Mouse (Mus musculus): ENCODE data around the gene Lrrc8c. TPM values are rescaled to one million over a fixed set of nuclear protein-coding genes. Genes with fewer than 3 reads are reported as not detected.

Lrrc8c gene
- total and polyA plus RNA-seq, 3 experiments, result 33.0 to 46.0 TPM; not detected in 1

GRCm38 (mm10) chr5:105569168-105569567, 50.0 kb downstream of the Lrrc8c start:
- H3K27ac ChIP-seq (ENCODE audit: control insufficient read depth, low read depth, low read length), result no peak overlapping the region
- no peak for DNase-seq (ENCODE audit: low read depth, low spot score)
- peaks cover 3% of the 10 kb centered on the region; the same call in 1 of the 2 replicates for H3K79me2 ChIP-seq (ENCODE audit: control insufficient read depth, insufficient read depth, low read length, poor library complexity)
- H3K4me1 ChIP-seq (ENCODE audit: control insufficient read depth in 1 of 2, insufficient read depth in 2 of 2, low read length in 2 of 2), result peaks cover 28 to 37% of the 10 kb centered on the region in 2 experiments
- no peak overlapping the region for H3K4me3 ChIP-seq (ENCODE audit: control insufficient read depth in 1 of 2, insufficient read depth in 1 of 2, low read depth in 2 of 2, low read length in 2 of 2)
- H3K9ac ChIP-seq (ENCODE audit: control insufficient read depth, low read depth, low read length, poor library complexity, severe bottlenecking), result no peak overlapping the region
- TF ChIP-seq ELF1 (IDR thresholded peaks at IDR 0.05; ENCODE audit: low read depth, low read length) (no peak), ZC3H11A (IDR thresholded peaks at IDR 0.05; ENCODE audit: low read depth, low read length) (no peak), SIN3A (IDR thresholded peaks at IDR 0.05; ENCODE audit: low read length) (no peak), TBP (IDR thresholded peaks at IDR 0.05; ENCODE audit: low read depth, low read length) (no peak), MAX (IDR thresholded peaks at IDR 0.05; ENCODE audit: low read length) (no peak), USF1 (IDR thresholded peaks at IDR 0.05; ENCODE audit: low read depth, low read length) (no peak), E2F4 (IDR thresholded peaks at IDR 0.05; ENCODE audit: borderline replicate concordance, low read depth, low read length) (no peak), JUND (IDR thresholded peaks at IDR 0.05; ENCODE audit: low read depth, low read length) (no peak), TAL1 (IDR thresholded peaks at IDR 0.05; ENCODE audit: low read length) (no peak), RAD21 (IDR thresholded peaks at IDR 0.05; ENCODE audit: low read depth, low read length) (no peak), GABPA (IDR thresholded peaks at IDR 0.05; ENCODE audit: low read depth, low read length) (no peak), CHD2 (IDR thresholded peaks at IDR 0.05; ENCODE audit: low read length) (no peak), MAFK (IDR thresholded peaks at IDR 0.05; ENCODE audit: borderline replicate concordance, low read depth, low read length) (no peak), HCFC1 (IDR thresholded peaks at IDR 0.05; ENCODE audit: low read depth, low read length) (no peak), POLR2A (IDR thresholded peaks at IDR 0.05; ENCODE audit: control insufficient read depth in 1 of 2, insufficient read depth in 1 of 2, low read depth in 1 of 2, low read length in 2 of 2, poor library complexity in 1 of 2) (no peak), UBTF (IDR thresholded peaks at IDR 0.05; ENCODE audit: borderline replicate concordance, insufficient read depth, low read depth, low read length) (no peak), MXI1 (IDR thresholded peaks at IDR 0.05; ENCODE audit: low read depth, low read length) (no peak)
- H3K36me3 ChIP-seq (ENCODE audit: control insufficient read depth in 1 of 2, insufficient read depth in 2 of 2, low read length in 2 of 2), result peaks cover 7 to 39% of the 10 kb centered on the region in 2 experiments
- H3K9me3 ChIP-seq (replicated peaks; ENCODE audit: insufficient read depth, low read length), result no peaks in the 10 kb centered on the region
- H3K27me3 ChIP-seq (ENCODE audit: control insufficient read depth in 1 of 2, insufficient read depth in 2 of 2, low read length in 2 of 2), result no peaks in the 10 kb centered on the region

- H3K27me3 ChIP-seq (ENCODE audit: control insufficient read depth in 1 of 2, insufficient read depth in 2 of 2, low read length in 2 of 2), result no peaks in the 10 kb centered on the region
- TF ChIP-seq HCFC1 (IDR thresholded peaks at IDR 0.05; ENCODE audit: low read depth, low read length), result no peak
- TF ChIP-seq CHD1 (IDR thresholded peaks at IDR 0.05; ENCODE audit: low read depth, low read length), result no peak
- no peak for TF ChIP-seq TCF12 (IDR thresholded peaks at IDR 0.05; ENCODE audit: low read depth, low read length)
- no peak for TF ChIP-seq USF1 (IDR thresholded peaks at IDR 0.05; ENCODE audit: low read depth, low read length)
- TF ChIP-seq POLR2AphosphoS2 (IDR thresholded peaks at IDR 0.05; ENCODE audit: low read length), result no peak
- no peak for TF ChIP-seq GABPA (IDR thresholded peaks at IDR 0.05; ENCODE audit: low read depth, low read length)
- TF ChIP-seq ZNF384 (IDR thresholded peaks at IDR 0.05; ENCODE audit: low read depth, low read length), result no peak
- no peak for TF ChIP-seq ZMIZ1 (IDR thresholded peaks at IDR 0.05; ENCODE audit: low read depth, low read length)
- no peak overlapping the region for H3K27ac ChIP-seq (ENCODE audit: control insufficient read depth, low read depth, low read length)
- H3K9me3 ChIP-seq (replicated peaks; ENCODE audit: insufficient read depth, low read length), result no peaks in the 10 kb centered on the region
- H3K79me2 ChIP-seq (ENCODE audit: control insufficient read depth, insufficient read depth, low read length, poor library complexity), result no peaks in the 10 kb centered on the region
- no peak for DNase-seq (ENCODE audit: low read depth, low spot score)
- peaks cover 9 to 13% of the 10 kb centered on the region in 2 experiments for H3K36me3 ChIP-seq (ENCODE audit: control insufficient read depth in 1 of 2, insufficient read depth in 2 of 2, low read length in 2 of 2)
- peaks cover 6 to 9% of the 10 kb centered on the region in 2 experiments; a peak in 3 of 4 replicates for H3K4me1 ChIP-seq (ENCODE audit: control insufficient read depth in 1 of 2, insufficient read depth in 2 of 2, low read length in 2 of 2)
- no peak overlapping the region for H3K4me3 ChIP-seq (ENCODE audit: control insufficient read depth in 1 of 2, insufficient read depth in 1 of 2, low read depth in 2 of 2, low read length in 2 of 2)
- H3K9ac ChIP-seq (ENCODE audit: control insufficient read depth, low read depth, low read length, poor library complexity, severe bottlenecking), result no peak overlapping the region
Observed at GRCm38 (mm10) chr5:105572160-105572692, 53.0 kb downstream of the Lrrc8c start.

Measured in MEL (cell line).